Comparison of ENCODE assay signal across 20 mouse cellular contexts in the genomic region with DNA sequence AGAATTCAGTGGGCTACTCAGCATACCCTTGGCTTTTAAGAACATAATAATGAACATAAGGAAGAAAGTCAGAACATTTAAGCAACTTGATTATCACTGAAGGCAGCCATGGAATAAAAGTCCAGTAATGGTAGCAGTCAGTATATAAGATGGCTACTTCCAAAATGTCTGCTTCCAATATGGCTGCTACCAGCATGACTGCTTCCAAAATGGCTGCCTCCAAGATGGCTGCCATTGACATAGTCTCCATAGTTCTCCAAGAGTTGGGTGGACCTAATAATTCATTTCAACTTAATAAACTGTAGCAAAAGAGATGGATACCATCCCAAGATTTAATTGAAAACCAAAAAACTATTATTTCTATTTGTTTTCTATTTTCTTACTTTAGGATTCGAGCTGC.
"Had no signal": no experiment of that assay in that cellular context is flagged by ENCODE, and none has a peak within 500 bp of the region (broad histone marks: within the 10 kb centered on the region; RNA-seq: fewer than 3 reads in every experiment).

No protein-coding gene starts in this region.

- H3K9ac ChIP-seq: liver, embryonic 14.5 days; lung, embryonic 14.5 days; neural tube, embryonic 13.5 days; neural tube, embryonic 15.5 days; stomach, embryonic 15.5 days had no signal

- H3K27ac ChIP-seq: liver, embryonic 14.5 days; midbrain, embryonic 10.5 days; neural tube, embryonic 13.5 days; neural tube, embryonic 15.5 days; stomach, embryonic 15.5 days; stomach, postnatal 0 days had no signal

- H3K4me2 ChIP-seq: lung, embryonic 14.5 days; neural tube, embryonic 13.5 days; neural tube, embryonic 15.5 days; stomach, embryonic 15.5 days had no signal

- ATAC-seq: midbrain, embryonic 16.5 days had no signal

- H3K36me3 ChIP-seq: midbrain, embryonic 10.5 days; neural tube, embryonic 13.5 days; neural tube, embryonic 15.5 days; stomach, embryonic 15.5 days had no signal

- H3K9me3 ChIP-seq: midbrain, embryonic 10.5 days; neural tube, embryonic 13.5 days; neural tube, embryonic 15.5 days; stomach, embryonic 15.5 days had no signal

- DNase-seq: lung, adult 18-20 months; lung, embryonic 14.5 days; lung, postnatal 10 days; lung, postnatal 4 days; midbrain, embryonic 14.5 days; retina, postnatal 1 day; right cerebral cortex, adult 18-20 months; right cerebral cortex, postnatal 25 days; right cerebral cortex, postnatal 4 days; spleen, adult 18-20 months; thymus, adult 2 months; thymus, postnatal 36 days had no signal

- H3K27me3 ChIP-seq: neural tube, embryonic 15.5 days; stomach, embryonic 15.5 days had no signal

- H3K4me3 ChIP-seq: midbrain, embryonic 10.5 days; myocyte; neural tube, embryonic 13.5 days; neural tube, embryonic 15.5 days; stomach, embryonic 15.5 days had no signal

- H3K4me1 ChIP-seq: stomach, embryonic 15.5 days had no signal
